Mouse (Mus musculus): ENCODE results near the gene Abcb8.

DNA sequence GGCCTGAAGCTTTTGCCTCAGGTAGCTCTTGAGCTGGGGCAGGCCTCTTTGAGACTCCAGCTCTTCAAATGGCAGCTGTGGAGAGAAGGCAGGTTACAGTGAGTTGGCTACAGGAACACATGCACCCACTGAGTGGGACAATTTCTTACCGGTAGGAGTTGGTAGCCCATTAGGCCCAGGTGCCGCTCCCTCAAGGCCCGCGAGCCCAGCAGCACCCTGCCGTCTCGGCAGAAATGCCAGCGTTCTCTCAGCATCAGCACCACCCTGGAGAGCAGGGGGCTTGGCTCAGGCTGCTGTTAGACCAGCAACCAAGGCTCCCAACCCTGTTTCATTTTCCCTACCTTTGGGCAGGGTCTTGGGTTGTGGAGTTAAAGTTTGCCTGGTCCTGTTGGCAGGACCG is 47.7 kb downstream of the Abcb8 start:
- TF ChIP-seq POLR2A (IDR thresholded peaks at IDR 0.05; ENCODE audit: insufficient read depth, low read depth, low read length) (no peak), CTCF (IDR thresholded peaks at IDR 0.05) (no peak), EP300 (IDR thresholded peaks at IDR 0.05; ENCODE audit: insufficient read depth, low read depth, low read length) (no peak)

Data from heart, adult 2 months (tissue).